Mouse (Mus musculus): Measurements from ENCODE around the gene Rxfp1. TPM values are rescaled to one million over a fixed set of nuclear protein-coding genes. Genes with fewer than 3 reads are reported as not detected.
A peak's percentile ranks its signal among the peaks of the same experiment; 100 is the strongest.

The Rxfp1 gene
- total RNA-seq, 2 experiments from 2014 or later, result 1.6 to 1.7 TPM

DNA sequence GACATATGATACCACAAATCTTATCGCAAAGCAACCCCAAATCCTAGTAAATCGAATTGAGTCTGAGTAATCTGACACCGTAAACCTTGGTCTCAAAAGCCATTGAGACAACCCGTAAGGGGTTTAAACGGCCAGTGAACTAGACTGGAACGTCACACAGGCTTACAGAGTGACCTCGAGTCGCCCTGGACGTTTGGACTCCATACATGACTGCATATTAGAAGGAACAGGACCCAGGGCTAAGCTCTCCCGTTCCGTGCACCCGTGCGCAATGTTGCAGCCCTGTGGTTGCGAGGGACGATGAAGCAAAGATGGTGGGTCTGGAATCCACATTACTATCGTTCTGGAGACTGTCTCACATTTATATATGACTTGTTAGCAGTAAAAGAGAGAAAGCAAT is 65.5 kb downstream of the Rxfp1 start:
- DNase-seq, result no peak

DNA sequence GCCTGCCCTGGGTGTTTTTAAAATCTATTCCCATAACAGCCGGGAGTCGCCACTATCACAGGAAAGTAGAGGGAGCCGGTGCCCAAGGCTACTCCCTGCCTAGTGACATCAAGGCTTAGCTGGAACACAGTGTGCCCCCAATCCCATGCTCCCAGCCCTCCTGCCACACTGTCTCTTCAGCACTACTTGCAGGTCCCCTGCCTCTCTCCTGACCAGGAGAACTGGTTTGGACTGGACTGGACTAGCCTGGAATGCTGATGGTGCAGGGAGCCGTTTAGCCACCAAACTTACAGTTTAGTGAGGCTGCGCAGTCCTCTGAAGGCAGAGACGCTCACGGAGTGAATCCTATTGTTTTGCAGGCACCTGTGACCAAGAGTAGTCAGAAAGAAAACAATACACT is 67.1 kb downstream of the Rxfp1 start:
- no peak for DNase-seq

GRCm38 (mm10) chr3:79664787-79665408 is 72.8 kb downstream of the Rxfp1 start:
- DNase-seq, result peak; percentile 29 to 73

- DNase-seq, result no peak
These were observed 81.0 kb downstream of the Rxfp1 start for GRCm38 (mm10) chr3:79656682-79657081.

- DNase-seq, result no peak
These were observed 85.6 kb downstream of the Rxfp1 start for GRCm38 (mm10) chr3:79652129-79652528.

GRCm38 (mm10) chr3:79629416-79629730 is 108.3 kb downstream of the Rxfp1 start, which contains the start of gene Etfdh:
TSS of gene Etfdh (minus strand) at chr3:79629500.
- DNase-seq, result peak; percentile 76 to 79

DNA sequence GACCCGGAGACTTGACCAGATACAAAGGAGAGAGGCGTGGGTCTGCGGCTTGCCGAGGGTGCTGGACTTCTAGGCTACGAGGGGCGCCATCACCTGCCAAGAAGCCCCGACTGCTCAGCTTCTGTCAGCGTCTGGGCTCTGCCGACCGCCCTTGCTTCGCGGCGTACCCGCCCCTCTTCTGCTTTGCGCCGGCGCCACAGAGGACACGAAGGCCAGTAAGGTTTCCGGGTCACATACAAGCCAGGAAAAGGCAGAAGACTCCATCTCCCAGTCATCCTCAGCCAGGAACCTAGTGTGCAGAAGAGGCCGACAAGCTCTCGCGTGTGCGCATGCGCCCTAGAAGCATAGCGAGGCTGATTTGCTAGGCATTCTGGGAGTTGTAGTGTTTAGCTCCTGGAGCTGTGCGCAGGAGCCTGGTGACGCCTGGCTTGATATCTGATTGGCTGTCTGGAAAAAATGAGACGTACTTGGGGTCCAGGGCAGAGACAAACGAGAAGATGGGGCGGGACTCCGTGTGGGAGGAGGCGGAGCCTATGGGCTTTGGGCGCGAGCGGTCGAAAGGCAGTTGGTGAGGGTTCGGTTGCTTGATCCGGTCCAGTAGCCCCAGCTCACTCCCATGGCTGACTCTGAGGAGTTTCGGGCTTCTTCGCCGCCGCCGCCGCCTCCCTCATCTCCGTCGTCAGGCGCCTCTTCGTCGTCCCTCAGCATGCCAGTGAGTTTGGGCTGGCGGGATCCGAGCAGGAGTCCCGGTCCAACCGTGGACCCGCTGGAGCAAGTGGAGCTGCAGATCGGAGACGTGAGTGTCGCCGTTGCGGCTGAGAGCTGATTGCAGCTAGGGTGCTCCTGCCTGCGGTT is 108.9 kb downstream of the Rxfp1 start, which contains the start of gene 4930579G24Rik:
4930579G24Rik (plus strand) TSS at position 519 of the 855 bp plus-strand sequence.
- DNase-seq, result peak; percentile 97 to 99

DNA sequence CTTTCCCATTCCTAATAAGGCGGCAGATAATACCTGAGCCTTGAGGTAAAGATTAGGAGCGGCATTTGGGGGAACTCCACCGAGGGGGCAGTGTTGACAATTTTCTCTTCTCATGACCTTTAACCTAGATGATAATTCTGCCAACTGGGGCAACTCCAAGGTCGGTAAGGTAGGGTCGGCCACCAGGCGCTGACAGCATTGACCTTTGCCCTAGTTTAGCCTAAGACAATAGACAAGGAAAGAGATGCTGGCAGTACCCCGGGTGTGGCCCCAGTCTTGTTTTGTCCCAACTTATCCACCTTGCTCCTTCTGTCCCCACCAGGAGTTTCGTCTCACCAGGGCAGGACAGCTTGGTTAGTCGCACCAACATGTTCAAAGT is 109.5 kb downstream of the Rxfp1 start:
- no peak for DNase-seq

GRCm38 (mm10) chr3:79627484-79628181 is 110.0 kb downstream of the Rxfp1 start:
- DNase-seq, result no peak

GRCm38 (mm10) chr3:79609886-79610285 is 127.8 kb downstream of the Rxfp1 start:
- DNase-seq, result no peak

- DNase-seq, result peak; percentile 18 to 38
These were observed 142.2 kb downstream of the Rxfp1 start for GRCm38 (mm10) chr3:79595468-79595867.

DNA sequence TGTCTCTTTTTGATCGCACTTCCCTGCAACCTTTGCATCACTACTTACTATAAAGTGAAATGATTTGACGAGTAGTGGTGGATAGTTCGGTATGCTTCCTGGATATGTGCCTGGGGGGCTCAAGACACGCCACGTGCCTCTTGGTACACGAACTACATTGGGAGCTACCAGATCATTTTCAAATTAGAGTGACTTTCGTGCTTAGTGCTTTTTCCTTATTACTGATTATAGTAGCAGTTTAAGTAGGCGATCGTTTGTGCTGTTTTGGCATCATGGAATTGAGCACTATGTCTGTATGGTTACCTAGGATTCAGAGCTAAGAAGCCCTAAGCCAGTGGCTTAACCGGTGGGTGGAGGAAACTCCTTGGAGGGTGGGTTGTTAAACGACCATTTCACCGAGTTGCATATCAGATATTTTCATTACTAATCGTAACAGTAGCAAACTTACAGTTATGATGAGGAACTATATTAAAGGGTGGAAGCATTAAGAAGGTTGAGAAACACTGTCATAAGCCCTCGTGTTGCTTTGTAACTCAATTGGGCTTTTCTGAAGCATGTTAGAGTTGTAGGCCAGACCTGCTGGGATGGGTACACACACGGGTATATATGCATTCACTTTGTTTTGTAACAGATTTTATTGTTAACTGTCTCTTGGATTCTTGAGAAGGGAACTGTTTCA is 145.7 kb downstream of the Rxfp1 start:
- no peak for DNase-seq

Other genes with a start within 250 kb of the Rxfp1 start
- 10 to 100 TPM; 24.7 to 24.8 TPM for gene Fnip2, start 170.1 kb downstream of the Rxfp1 start, total RNA-seq (2021)
- 10 to 100 TPM; 41.9 to 43.6 TPM for gene Ppid, start 146.5 kb downstream of the Rxfp1 start, total RNA-seq (2021)
- 1 to 10 TPM; 1.6 to 1.8 TPM for gene 4930579G24Rik, start 108.8 kb downstream of the Rxfp1 start, total RNA-seq (2021)
- 100 to 1,000 TPM; 616 to 630 TPM for gene Etfdh, start 108.4 kb downstream of the Rxfp1 start, total RNA-seq (2021)
- gene Tmem144, start 114.9 kb upstream of the Rxfp1 start, total RNA-seq (2021), result 10 to 100 TPM; 16.4 to 18.8 TPM
- 10 to 100 TPM in 1 of 2 experiments, 1 to 10 TPM in 1; 8.6 to 11.9 TPM for gene Fam198b, start 146.7 kb upstream of the Rxfp1 start, total RNA-seq (2021)

All from heart, adult 18-20 months (tissue).